9 mouse cellular contexts compared by ENCODE assay signal in the genomic region with DNA sequence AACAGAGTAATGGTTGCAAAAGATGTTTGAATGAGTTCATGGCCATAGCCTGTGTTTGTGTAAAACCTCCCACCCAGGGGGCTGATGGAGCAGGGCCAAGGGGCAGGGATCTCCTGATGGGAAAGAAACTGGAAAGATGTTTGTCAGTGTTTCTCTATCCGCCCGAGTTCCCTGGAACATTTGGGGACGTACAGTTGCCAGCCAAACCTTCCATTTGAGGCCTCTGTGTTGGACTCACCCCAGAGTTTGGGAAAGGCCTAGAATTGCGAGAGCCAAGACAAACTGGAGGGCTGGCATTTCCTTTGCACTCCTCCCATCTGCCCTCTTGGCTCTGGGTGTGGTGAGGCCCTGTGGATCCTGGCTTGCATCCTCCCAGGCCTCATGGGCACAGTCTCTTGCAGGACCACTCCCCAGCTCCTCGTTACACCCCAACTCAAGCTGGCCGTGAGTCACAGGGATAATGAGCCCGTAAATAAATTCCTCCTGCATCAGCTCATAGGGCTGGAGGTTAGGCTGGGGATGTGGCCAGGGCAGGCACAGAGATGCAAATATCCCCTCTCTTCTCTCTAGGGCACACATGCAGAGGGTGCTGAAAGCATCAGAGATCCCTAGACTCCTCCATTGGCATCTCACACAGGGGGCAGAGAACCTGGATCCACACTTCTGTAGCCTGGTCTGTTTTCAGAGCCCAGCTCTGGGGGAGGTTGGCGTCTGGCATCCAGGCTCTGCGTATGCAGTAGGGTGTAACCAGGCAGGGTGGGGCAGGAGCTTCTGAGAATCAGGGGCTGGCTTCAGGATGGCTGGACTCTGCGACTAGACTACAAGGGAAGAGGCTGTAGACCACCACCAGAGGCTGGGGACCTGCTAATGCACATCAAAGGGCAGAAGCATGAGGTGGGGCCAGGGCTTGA.
DNase-seq lines count a peak whose midpoint lies in the region; ATAC-seq and TF ChIP-seq lines count a peak whose summit lies in the region.
"Had no signal": no experiment of that assay in that cellular context is flagged by ENCODE, and none has a peak within 500 bp of the region (broad histone marks: within the 10 kb centered on the region; RNA-seq: fewer than 3 reads in every experiment).

No protein-coding gene starts in this region.

- DNase-seq in kidney, postnatal 36 days = no peak
- DNase-seq in brain, embryonic 14.5 days (ENCODE audit: low read depth) = peak; percentile 89
- DNase-seq in ovary, postnatal 36 days (ENCODE audit: low spot score) = peak; percentile 42
- no peak for DNase-seq in thymus, postnatal 4 days
- DNase-seq in kidney, adult 18-20 months = no peak

- no peaks in the 10 kb centered on the region for H3K36me3 ChIP-seq in kidney, embryonic 15.5 days
- no peaks in the 10 kb centered on the region for H3K36me3 ChIP-seq in forebrain, embryonic 16.5 days (ENCODE audit: control insufficient read depth, insufficient read depth)
- no peaks in the 10 kb centered on the region for H3K36me3 ChIP-seq in intestine, embryonic 16.5 days (ENCODE audit: control insufficient read depth, insufficient read depth, low read length)

- H3K9me3 ChIP-seq in kidney, embryonic 15.5 days (replicated peaks) = peaks cover 5% of the 10 kb centered on the region; the same call in 1 of the 2 replicates
- H3K9me3 ChIP-seq in forebrain, embryonic 16.5 days (ENCODE audit: control insufficient read depth, low read length) = no peaks in the 10 kb centered on the region
- no peaks in the 10 kb centered on the region for H3K9me3 ChIP-seq in intestine, embryonic 16.5 days (ENCODE audit: control insufficient read depth, low read length)

- 34% methylated on average over 10 of the region's 10 CpGs for WGBS in kidney, embryonic 15.5 days
- WGBS in forebrain, embryonic 16.5 days = 28% methylated on average over 10 of the region's 10 CpGs
- whole genome bisulfite sequencing in intestine, embryonic 16.5 days = 46% methylated on average over 10 of the region's 10 CpGs

- H3K4me3 ChIP-seq in kidney, embryonic 15.5 days (replicated peaks) = no peak overlapping the region
- no peak overlapping the region for H3K4me3 ChIP-seq in forebrain, embryonic 16.5 days (replicated peaks; ENCODE audit: low read length)
- H3K4me3 ChIP-seq in intestine, embryonic 16.5 days (ENCODE audit: low read length) = no peak overlapping the region

- H3K4me2 ChIP-seq in kidney, embryonic 15.5 days = no peak overlapping the region
- H3K4me2 ChIP-seq in forebrain, embryonic 16.5 days (ENCODE audit: low read length) = no peak overlapping the region
- no peak overlapping the region for H3K4me2 ChIP-seq in intestine, embryonic 16.5 days (ENCODE audit: low read depth, low read length)

- H3K27ac ChIP-seq in kidney, embryonic 15.5 days = peak overlapping the region; percentile 28; the same call in 1 of the 2 replicates
- peak overlapping the region; percentile 81 for H3K27ac ChIP-seq in forebrain, embryonic 16.5 days (ENCODE audit: low read length)
- H3K27ac ChIP-seq in intestine, embryonic 16.5 days (ENCODE audit: low read length) = no peak overlapping the region
- H3K27ac ChIP-seq: kidney, postnatal 0 days had no signal

- 0 out of 2 replicates have a peak, but pooled peaks have one; percentile 40 for ATAC-seq in kidney, embryonic 15.5 days (replicated peaks; ENCODE audit: low FRiP score)
- ATAC-seq in forebrain, embryonic 16.5 days = peak; percentile 94
- peak; percentile 58 for ATAC-seq in intestine, embryonic 16.5 days

- peaks cover 16% of the 10 kb centered on the region; the same call in 1 of the 2 replicates for H3K4me1 ChIP-seq in kidney, embryonic 15.5 days
- H3K4me1 ChIP-seq in forebrain, embryonic 16.5 days (replicated peaks; ENCODE audit: control insufficient read depth, insufficient read depth, low read length) = peaks cover 14% of the 10 kb centered on the region
- H3K4me1 ChIP-seq in intestine, embryonic 16.5 days (ENCODE audit: control insufficient read depth, insufficient read depth, low read length) = no peaks in the 10 kb centered on the region

- H3K27me3 ChIP-seq in kidney, embryonic 15.5 days = no peaks in the 10 kb centered on the region
- H3K27me3 ChIP-seq in forebrain, embryonic 16.5 days (replicated peaks; ENCODE audit: control insufficient read depth, insufficient read depth, low read length) = no peaks in the 10 kb centered on the region
- no peaks in the 10 kb centered on the region for H3K27me3 ChIP-seq in intestine, embryonic 16.5 days (replicated peaks; ENCODE audit: control insufficient read depth, insufficient read depth, low read length)

- no peak overlapping the region for H3K9ac ChIP-seq in kidney, embryonic 15.5 days
- H3K9ac ChIP-seq in forebrain, embryonic 16.5 days (replicated peaks; ENCODE audit: low read depth, low read length) = no peak overlapping the region
- H3K9ac ChIP-seq in intestine, embryonic 16.5 days (ENCODE audit: low read depth, low read length) = no peak overlapping the region

- no peak for TF ChIP-seq CTCF in brain, embryonic 14.5 days (IDR thresholded peaks at IDR 0.05; ENCODE audit: borderline replicate concordance, extremely low read depth, insufficient read depth, insufficient read length)

- no peak for TF ChIP-seq POLR2A in brain, embryonic 14.5 days (IDR thresholded peaks at IDR 0.05; ENCODE audit: borderline replicate concordance, extremely low read depth, insufficient read depth, insufficient read length, poor library complexity, severe bottlenecking)

Comparison
In these comparisons a context has a peak if more than half of its experiments do, and no peak if none do; other contexts are left out.
1. ATAC-seq: peak in every context shown above with its lines; median percentile 94 in forebrain, embryonic 16.5 days; 58 in intestine, embryonic 16.5 days; 40 in kidney, embryonic 15.5 days.
2. DNase-seq: peak in brain, embryonic 14.5 days (single experiment) and ovary, postnatal 36 days (single experiment); none in kidney, postnatal 36 days (0 of 2), thymus, postnatal 4 days (single experiment) and kidney, adult 18-20 months (single experiment).